Mouse (Mus musculus) kidney, adult 2 months (tissue): Measurements from ENCODE around the gene Pomp.

Experiments
- CTCF ChIP-seq: fragments of 200-500 bp; conservative IDR thresholded peaks from 2 replicates; pipeline ENCODE4 v1.5.1; 2011; ENCODE audit warnings: low read depth, mild to moderate bottlenecking, control low read depth, low read length, moderate library complexity, mixed read lengths; ENCODE audit not compliant: insufficient read depth, insufficient read length
- POLR2A ChIP-seq: fragments of 200-500 bp; IDR thresholded peaks from one replicate; pipeline ENCODE4 v1.6.1; 2011; ENCODE audit warnings: low read depth, low read length, control low read depth

DNA sequence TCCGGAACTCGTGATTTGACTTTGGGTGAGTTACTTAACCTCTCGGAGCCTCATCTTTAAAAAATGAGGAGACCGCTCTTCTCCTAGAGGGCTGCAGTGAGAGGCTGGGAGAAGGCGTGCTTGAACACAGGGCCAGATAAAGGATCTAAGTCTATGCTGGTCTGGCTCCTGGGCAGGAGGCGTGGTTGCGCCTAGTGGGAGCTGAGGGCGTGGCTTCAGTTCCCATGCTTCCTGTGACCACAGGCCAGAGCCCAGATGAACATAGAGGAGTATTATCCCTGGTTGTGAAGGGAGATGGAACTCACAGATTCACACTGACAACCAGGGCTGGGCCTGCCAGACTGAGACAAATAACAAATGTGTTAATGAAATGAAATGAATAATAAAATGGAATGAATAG is 41.4 kb upstream of the Pomp start:
- TF ChIP-seq POLR2A (no peak), CTCF (no peak)
